Mouse (Mus musculus) forebrain, embryonic 14.5 days (tissue): ENCODE results near the gene Usp49. TPM values are rescaled to one million over a fixed set of nuclear protein-coding genes. Genes with fewer than 3 reads are reported as not detected.

Source experiments
- ATAC-seq: fragments of 200-750 bp; cut with Nextera tagmentation; 2 replicates; pipeline ENCODE4 v1.8.0; 2017; ENCODE audit warnings: mild to moderate bottlenecking, moderate library complexity
- DNase-seq: peaks from one replicate; pipeline ENCODE4 v3.0.0-alpha.2; 2015; ENCODE audit warnings: low spot score
- H3K27ac ChIP-seq: fragments of 300-500 bp; sonication (generic); 2 replicates; pipeline ENCODE4 v1.5.1; 2014; ENCODE audit warnings: low read depth, mild to moderate bottlenecking, control low read depth, low read length, moderate library complexity
- H3K27me3 ChIP-seq: fragments of 300-500 bp; sonication (generic); replicated peaks from 2 replicates; pipeline ENCODE4 v1.6.1; 2014; ENCODE audit warnings: low read length, control low read depth, mixed read lengths; ENCODE audit not compliant: control insufficient read depth, insufficient read depth
- H3K36me3 ChIP-seq: fragments of 300-500 bp; sonication (generic); 2 replicates; pipeline ENCODE4 v1.6.1; 2014; ENCODE audit warnings: low read length, control low read depth; ENCODE audit not compliant: control insufficient read depth, insufficient read depth
- H3K4me1 ChIP-seq: fragments of 300-500 bp; sonication (generic); 2 replicates; pipeline ENCODE4 v1.6.1; 2014; ENCODE audit warnings: antibody characterized with exemption, low read length, control low read depth; ENCODE audit not compliant: control insufficient read depth, insufficient read depth
- H3K4me2 ChIP-seq: fragments of 300-500 bp; sonication (generic); 2 replicates; pipeline ENCODE4 v1.6.1; 2014; ENCODE audit warnings: mild to moderate bottlenecking, control low read depth, low read length
- H3K4me3 ChIP-seq: fragments of 300-500 bp; sonication (generic); 2 replicates; pipeline ENCODE4 v1.5.1; 2014; ENCODE audit warnings: low read depth, low read length, control low read depth
- H3K9ac ChIP-seq: fragments of 300-500 bp; sonication (generic); 2 replicates; pipeline ENCODE4 v1.6.1; 2014; ENCODE audit warnings: mild to moderate bottlenecking, low read length, control low read depth, moderate library complexity
- H3K9me3 ChIP-seq: fragments of 300-500 bp; sonication (generic); replicated peaks from 2 replicates; pipeline ENCODE4 v1.6.1; 2016; ENCODE audit warnings: low read length, control low read depth, mixed read lengths; ENCODE audit not compliant: control insufficient read depth
- WGBS: fragments of 180-500 bp; shearing (Covaris S2); extraction: QIAGEN DNeasy Blood & Tissue Kit; methylation state at CpG from one replicate; pipeline ENCODE4 v1.1.7; 2014; 5-methylcytosine and 5-hydroxymethylcytosine counted together
- polyA plus RNA-seq: library from polyadenylated mRNA; unstranded; fragments of >200 nt; fragmentation: Nextera tagmentation; extraction: Ambion mirVana; gene quantifications from 2 replicates; pipeline ENCODE4 v1.2.1, GENCODE M21; 2014

The Usp49 gene
- polyA plus RNA-seq, 1 experiment from 2014 or later, result 6.6 TPM

- Histone ChIP-seq H3K36me3 (peaks cover 73% of the 10 kb centered on the region), H3K9me3 (no peaks in the 10 kb centered on the region), H3K9ac (no peak overlapping the region; the same call in 1 of the 2 replicates), H3K4me1 (peaks cover 4% of the 10 kb centered on the region; the same call in 1 of the 2 replicates), H3K27me3 (peaks cover 11% of the 10 kb centered on the region), H3K27ac (no peak overlapping the region), H3K4me2 (no peak overlapping the region), H3K4me3 (no peak overlapping the region)
- DNase-seq (peak; percentile 86), ATAC-seq (no peak)
- 19% methylated on average over 9 of the region's 9 CpGs for WGBS
These were observed 46.1 kb downstream of the Usp49 start for GRCm38 (mm10) chr17:47676581-47676980.

GRCm38 (mm10) chr17:47678238-47678637 lies 47.7 kb downstream of the Usp49 start:
- no peaks in the 10 kb centered on the region for H3K27me3 ChIP-seq
- ATAC-seq (no peak), DNase-seq (no peak)
- H3K4me2 ChIP-seq, result no peak overlapping the region
- peaks cover 78% of the 10 kb centered on the region for H3K36me3 ChIP-seq
- H3K4me3 ChIP-seq, result no peak overlapping the region
- no peaks in the 10 kb centered on the region for H3K4me1 ChIP-seq
- no peaks in the 10 kb centered on the region for H3K9me3 ChIP-seq
- WGBS, result 94% methylated on average over 5 of the region's 5 CpGs
- no peak overlapping the region for H3K27ac ChIP-seq
- H3K9ac ChIP-seq, result no peak overlapping the region

- WGBS, result 88% methylated on average over 5 of the region's 5 CpGs
- no peaks in the 10 kb centered on the region for H3K27me3 ChIP-seq
- H3K36me3 ChIP-seq, result peaks cover 78% of the 10 kb centered on the region
- H3K4me2 ChIP-seq, result no peak overlapping the region
- H3K9me3 ChIP-seq, result no peaks in the 10 kb centered on the region
- H3K4me3 ChIP-seq, result no peak overlapping the region
- no peaks in the 10 kb centered on the region for H3K4me1 ChIP-seq
- H3K27ac ChIP-seq, result no peak overlapping the region
- ATAC-seq (no peak), DNase-seq (no peak)
- no peak overlapping the region for H3K9ac ChIP-seq
These were observed 48.2 kb downstream of the Usp49 start for GRCm38 (mm10) chr17:47678702-47679101.

GRCm38 (mm10) chr17:47682836-47683235 lies 52.3 kb downstream of the Usp49 start:
- H3K9ac ChIP-seq, result no peak overlapping the region
- no peak overlapping the region for H3K27ac ChIP-seq
- DNase-seq (no peak), ATAC-seq (no peak)
- H3K9me3 ChIP-seq, result no peaks in the 10 kb centered on the region
- H3K4me2 ChIP-seq, result no peak overlapping the region
- H3K27me3 ChIP-seq, result no peaks in the 10 kb centered on the region
- peaks cover 71% of the 10 kb centered on the region for H3K36me3 ChIP-seq
- H3K4me1 ChIP-seq, result peaks cover 6% of the 10 kb centered on the region
- WGBS, result 87% methylated on average over 4 of the region's 4 CpGs
- no peak overlapping the region for H3K4me3 ChIP-seq

- H3K9ac ChIP-seq, result peak overlapping the region; percentile 85
- peaks cover 26% of the 10 kb centered on the region for H3K36me3 ChIP-seq
- H3K27ac ChIP-seq, result peak overlapping the region; percentile 75
- H3K4me1 ChIP-seq, result peaks cover 12% of the 10 kb centered on the region
- DNase-seq (peak; percentile 99), ATAC-seq (peak; percentile 89)
- no peaks in the 10 kb centered on the region for H3K27me3 ChIP-seq
- peak overlapping the region; percentile 96 for H3K4me2 ChIP-seq
- H3K4me3 ChIP-seq, result peak overlapping the region; percentile 81
- H3K9me3 ChIP-seq, result no peaks in the 10 kb centered on the region
- WGBS, result under 1% methylated on average over 69 of the region's 70 CpGs
These were observed 57.2 kb downstream of the Usp49 start for GRCm38 (mm10) chr17:47687409-47688343.

- peaks cover 20% of the 10 kb centered on the region for H3K36me3 ChIP-seq
- no peaks in the 10 kb centered on the region for H3K9me3 ChIP-seq
- no peak for DNase-seq
- peak within 1 kb of the TSS; percentile 81 for H3K4me3 ChIP-seq
- H3K9ac ChIP-seq, result peak within 1 kb of the TSS; percentile 85
- H3K27ac ChIP-seq, result peak within 1 kb of the TSS; percentile 75
- no peaks in the 10 kb centered on the region for H3K27me3 ChIP-seq
- H3K4me1 ChIP-seq, result peaks cover 12% of the 10 kb centered on the region
- ATAC-seq, result no peak
- WGBS, result 2% methylated on average over 9 of the region's 9 CpGs
- H3K4me2 ChIP-seq, result peak within 1 kb of the TSS; percentile 96
These were observed 57.8 kb downstream of the Usp49 start, which contains the start of gene Tomm6 for GRCm38 (mm10) chr17:47688344-47688607. Gene Tomm6, minus strand, starts transcription at chr17:47688386.

GRCm38 (mm10) chr17:47688608-47689575 lies 58.4 kb downstream of the Usp49 start, which contains the start of gene Frs3:
Gene Frs3, plus strand, starts transcription at chr17:47689030.
- Histone ChIP-seq H3K4me2 (peak within 1 kb of the TSS; percentile 96), H3K9ac (peak within 1 kb of the TSS; percentile 85), H3K27ac (peak within 1 kb of the TSS; percentile 75), H3K4me1 (peaks cover 12% of the 10 kb centered on the region), H3K36me3 (peaks cover 17% of the 10 kb centered on the region), H3K27me3 (0 out of 2 replicates have a peak, but pooled peaks cover 5% of the 10 kb centered on the region), H3K4me3 (peak within 1 kb of the TSS; percentile 81), H3K9me3 (no peaks in the 10 kb centered on the region)
- peak; percentile 62 for ATAC-seq
- peak; percentile 69 for DNase-seq
- 1% methylated on average over 58 of the region's 58 CpGs for WGBS

- DNase-seq (no peak), ATAC-seq (no peak)
- Histone ChIP-seq H3K4me3 (no peak overlapping the region), H3K4me1 (peaks cover 16% of the 10 kb centered on the region), H3K9ac (no peak overlapping the region), H3K27ac (no peak overlapping the region), H3K36me3 (peaks cover 8% of the 10 kb centered on the region), H3K27me3 (0 out of 2 replicates have a peak, but pooled peaks cover 5% of the 10 kb centered on the region), H3K4me2 (peak overlapping the region; percentile 96), H3K9me3 (no peaks in the 10 kb centered on the region)
- 81% methylated on average over 8 of the region's 8 CpGs for WGBS
These were observed 59.4 kb downstream of the Usp49 start for GRCm38 (mm10) chr17:47689894-47690293.
